Mouse (Mus musculus) T-helper 1 cell (primary cell): ENCODE data around the gene Sstr3.

Source experiments
- in situ Hi-C: fragments of 300-600 bp; cut with MboI, MseI; formaldehyde crosslinking; loops from one replicate; pipeline ENCODE4 v1.15.1; 2025; ENCODE audit warnings: high pct_unique_total_duplicates

Gene Sstr3

GRCm38 (mm10) chr15:78531901-78532469 lies 12.5 kb downstream of the Sstr3 start:
- in situ Hi-C loops: no loop called here

- in situ Hi-C loops: no loop called here
Observed at GRCm38 (mm10) chr15:78531451-78531720, 13.1 kb downstream of the Sstr3 start.

- in situ Hi-C loops: no loop called here
Observed at GRCm38 (mm10) chr15:78530671-78531450, 13.6 kb downstream of the Sstr3 start, which contains the start of gene C1qtnf6. TSS of gene C1qtnf6 (minus strand) at chr15:78531416.

- in situ Hi-C loops: no loop called here
Observed at GRCm38 (mm10) chr15:78530141-78530540, 14.3 kb downstream of the Sstr3 start.

- in situ Hi-C loops: no loop called here
Observed at GRCm38 (mm10) chr15:78529428-78529990, 15.0 kb downstream of the Sstr3 start.

GRCm38 (mm10) chr15:78528726-78529411 lies 15.6 kb downstream of the Sstr3 start:
- in situ Hi-C loops: no loop called here

- in situ Hi-C loops: no loop called here
Observed at GRCm38 (mm10) chr15:78527973-78528372, 16.5 kb downstream of the Sstr3 start.

GRCm38 (mm10) chr15:78524163-78524562 lies 20.3 kb downstream of the Sstr3 start:
- in situ Hi-C loops: no loop called here

- in situ Hi-C loops: no loop called here
Observed at GRCm38 (mm10) chr15:78521892-78522291, 22.6 kb downstream of the Sstr3 start.

GRCm38 (mm10) chr15:78521331-78521730 lies 23.2 kb downstream of the Sstr3 start:
- in situ Hi-C loops: no loop called here

- in situ Hi-C loops: no loop called here
Observed at GRCm38 (mm10) chr15:78520112-78520715, 24.3 kb downstream of the Sstr3 start.

- in situ Hi-C loops: no loop called here
Observed at GRCm38 (mm10) chr15:78518221-78518620, 26.3 kb downstream of the Sstr3 start.

- in situ Hi-C loops: no loop called here
Observed at GRCm38 (mm10) chr15:78515759-78516158, 28.7 kb downstream of the Sstr3 start.

GRCm38 (mm10) chr15:78514393-78515146 lies 29.9 kb downstream of the Sstr3 start:
- in situ Hi-C loops: no loop called here

GRCm38 (mm10) chr15:78513019-78513418 lies 31.5 kb downstream of the Sstr3 start:
- in situ Hi-C loops: no loop called here

- in situ Hi-C loops: no loop called here
Observed at GRCm38 (mm10) chr15:78511951-78512350, 32.5 kb downstream of the Sstr3 start.

GRCm38 (mm10) chr15:78510736-78511135 lies 33.7 kb downstream of the Sstr3 start:
- in situ Hi-C loops: no loop called here

GRCm38 (mm10) chr15:78510121-78510576 lies 34.3 kb downstream of the Sstr3 start:
- in situ Hi-C loops: no loop called here

GRCm38 (mm10) chr15:78509297-78509899 lies 35.1 kb downstream of the Sstr3 start:
- in situ Hi-C loops: no loop called here

- in situ Hi-C loops: no loop called here
Observed at GRCm38 (mm10) chr15:78508443-78508842, 36.0 kb downstream of the Sstr3 start.

GRCm38 (mm10) chr15:78505541-78505940 lies 38.9 kb downstream of the Sstr3 start:
- in situ Hi-C loops: no loop called here
